Mouse (Mus musculus) kidney, embryonic 14.5 days (tissue): ENCODE results near the gene Gm10570. TPM values are rescaled to one million over a fixed set of nuclear protein-coding genes. Genes with fewer than 3 reads are reported as not detected.

ENCODE experiments used
- ATAC-seq: fragments of 200-750 bp; cut with Nextera tagmentation; 2 replicates; pipeline ENCODE4 v1.8.0; 2017; ENCODE audit warnings: moderate number of reproducible peaks, mild to moderate bottlenecking, moderate TSS enrichment, moderate library complexity; ENCODE audit not compliant: low FRiP score, low TSS enrichment
- H3K27ac ChIP-seq: fragments of 300-500 bp; sonication (generic); 2 replicates; pipeline ENCODE4 v1.5.1; 2014; ENCODE audit warnings: low read depth, mild to moderate bottlenecking, low read length, moderate library complexity, mixed read lengths
- H3K27me3 ChIP-seq: fragments of 300-500 bp; sonication (generic); 2 replicates; pipeline ENCODE4 v1.6.1; 2014; ENCODE audit warnings: mild to moderate bottlenecking, low read length; ENCODE audit not compliant: control insufficient read depth, insufficient read depth
- H3K36me3 ChIP-seq: fragments of 300-500 bp; sonication (generic); 2 replicates; pipeline ENCODE4 v1.6.1; 2014; ENCODE audit warnings: low read length, mixed read lengths; ENCODE audit not compliant: control insufficient read depth, insufficient read depth
- H3K4me1 ChIP-seq: fragments of 300-500 bp; sonication (generic); 2 replicates; pipeline ENCODE4 v1.6.1; 2014; ENCODE audit warnings: low read length, mixed read lengths; ENCODE audit not compliant: control insufficient read depth, insufficient read depth
- H3K4me2 ChIP-seq: fragments of 300-500 bp; sonication (generic); replicated peaks from 2 replicates; pipeline ENCODE4 v1.6.1; 2014; ENCODE audit warnings: low read depth, mild to moderate bottlenecking, low read length
- H3K4me3 ChIP-seq: fragments of 300-500 bp; sonication (generic); 2 replicates; pipeline ENCODE4 v1.5.1; 2014; ENCODE audit warnings: mild to moderate bottlenecking, low read length
- H3K9ac ChIP-seq: fragments of 300-500 bp; sonication (generic); 2 replicates; pipeline ENCODE4 v1.6.1; 2014; ENCODE audit warnings: low read depth, mild to moderate bottlenecking, low read length, moderate library complexity
- H3K9me3 ChIP-seq: fragments of 300-500 bp; sonication (generic); 2 replicates; pipeline ENCODE4 v1.6.1; 2016; ENCODE audit warnings: low read length; ENCODE audit not compliant: control insufficient read depth
- WGBS: fragments of 180-500 bp; shearing (Covaris S2); extraction: QIAGEN DNeasy Blood & Tissue Kit; methylation state at CpG from one replicate; pipeline ENCODE4 v1.1.7; 2014; 5-methylcytosine and 5-hydroxymethylcytosine counted together
- polyA plus RNA-seq: library from polyadenylated mRNA; unstranded; fragments of >200 nt; fragmentation: Nextera tagmentation; extraction: Ambion mirVana; gene quantifications from 2 replicates; pipeline ENCODE4 v1.2.1, GENCODE M21; 2014

Gene Gm10570
- polyA plus RNA-seq, 1 experiment from 2014 or later, result not detected

DNA sequence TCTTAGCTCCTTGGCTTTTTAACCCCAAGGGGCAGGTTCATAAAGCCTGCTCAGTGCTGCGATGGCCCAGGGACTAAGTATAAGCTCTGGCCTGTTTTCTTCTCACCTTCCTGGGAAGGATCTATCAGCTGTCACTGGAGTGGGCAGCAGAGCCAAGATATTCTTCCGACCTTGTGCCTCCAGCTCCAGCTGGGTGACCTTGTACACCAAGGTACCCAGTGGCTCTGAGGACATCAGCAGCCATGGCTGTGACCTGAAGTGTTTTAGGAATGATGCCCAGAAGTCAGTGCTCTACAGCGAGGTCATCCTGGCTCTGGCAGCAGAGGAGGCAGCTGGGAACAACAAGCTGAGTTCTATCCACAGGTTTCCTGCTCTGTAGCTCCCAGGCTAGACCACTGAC, 4.1 kb upstream of the Gm10570 start:
- Histone ChIP-seq H3K9ac (no peak overlapping the region), H3K9me3 (no peaks in the 10 kb centered on the region), H3K4me1 (peaks cover 15% of the 10 kb centered on the region), H3K4me2 (no peak overlapping the region), H3K4me3 (no peak overlapping the region), H3K27me3 (peaks cover 25% of the 10 kb centered on the region), H3K36me3 (peaks cover 14% of the 10 kb centered on the region; the same call in 1 of the 2 replicates), H3K27ac (no peak overlapping the region)
- 95% methylated on average over 3 of the region's 3 CpGs for WGBS
- ATAC-seq, result no peak

DNA sequence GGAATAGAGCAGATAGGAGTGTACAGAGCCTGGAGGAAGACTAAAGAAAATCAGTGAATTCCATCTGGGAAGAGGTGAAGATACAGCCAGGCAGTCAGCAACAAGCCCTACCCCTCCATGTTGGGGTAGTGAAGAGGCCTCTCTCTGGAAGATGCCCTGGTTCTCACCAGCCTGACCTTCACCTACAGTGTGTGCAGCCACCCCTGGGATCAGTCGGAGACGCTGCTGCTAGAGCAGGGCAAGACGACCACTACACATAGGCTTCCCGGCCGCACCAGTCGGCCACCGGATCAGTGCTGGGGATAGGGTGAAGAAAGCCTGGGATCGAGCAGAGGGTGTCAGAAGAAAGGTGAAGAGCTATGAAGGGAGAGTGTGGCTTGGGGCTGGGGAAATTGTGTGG, 780 bp upstream of the Gm10570 start:
- no peak; the same call in 1 of the 2 replicates for ATAC-seq
- Histone ChIP-seq H3K4me2 (peak overlapping the region; percentile 93), H3K9ac (no peak overlapping the region), H3K36me3 (peaks cover 3% of the 10 kb centered on the region; the same call in 1 of the 2 replicates), H3K4me3 (peak overlapping the region; percentile 48), H3K27ac (no peak overlapping the region), H3K4me1 (peaks cover 19% of the 10 kb centered on the region), H3K27me3 (peaks cover 30% of the 10 kb centered on the region), H3K9me3 (no peaks in the 10 kb centered on the region)
- WGBS, result 44% methylated on average over 8 of the region's 8 CpGs

DNA sequence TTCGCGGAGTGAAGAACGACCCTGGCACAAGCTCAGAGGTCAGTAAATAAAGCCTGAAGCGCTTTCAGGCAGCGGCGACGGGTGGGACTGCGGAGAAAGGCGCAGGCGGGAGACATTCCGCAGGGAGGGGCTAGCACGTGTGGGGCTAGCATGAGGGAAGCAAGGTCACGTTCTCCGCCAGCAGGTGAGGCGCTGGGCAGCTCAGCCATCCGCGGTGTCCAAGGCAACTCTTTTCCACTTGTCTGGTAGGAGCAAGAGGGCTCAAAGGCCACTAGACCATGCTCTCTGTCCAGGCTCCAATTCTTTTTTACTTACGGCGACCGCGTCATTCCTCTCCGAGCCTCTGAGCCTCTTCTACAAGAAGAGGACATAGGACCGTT, 633 bp downstream of the Gm10570 start:
- no peaks in the 10 kb centered on the region for H3K9me3 ChIP-seq
- peaks cover 19% of the 10 kb centered on the region for H3K4me1 ChIP-seq
- no peak overlapping the region for H3K27ac ChIP-seq
- H3K4me2 ChIP-seq, result peak overlapping the region; percentile 93
- peak overlapping the region; percentile 48 for H3K4me3 ChIP-seq
- H3K9ac ChIP-seq, result no peak overlapping the region
- ATAC-seq, result peak; percentile 59; the same call in 1 of the 2 replicates
- under 1% methylated on average over 23 of the region's 23 CpGs for WGBS
- H3K36me3 ChIP-seq, result no peaks in the 10 kb centered on the region; the same call in 1 of the 2 replicates
- H3K27me3 ChIP-seq, result peaks cover 30% of the 10 kb centered on the region

DNA sequence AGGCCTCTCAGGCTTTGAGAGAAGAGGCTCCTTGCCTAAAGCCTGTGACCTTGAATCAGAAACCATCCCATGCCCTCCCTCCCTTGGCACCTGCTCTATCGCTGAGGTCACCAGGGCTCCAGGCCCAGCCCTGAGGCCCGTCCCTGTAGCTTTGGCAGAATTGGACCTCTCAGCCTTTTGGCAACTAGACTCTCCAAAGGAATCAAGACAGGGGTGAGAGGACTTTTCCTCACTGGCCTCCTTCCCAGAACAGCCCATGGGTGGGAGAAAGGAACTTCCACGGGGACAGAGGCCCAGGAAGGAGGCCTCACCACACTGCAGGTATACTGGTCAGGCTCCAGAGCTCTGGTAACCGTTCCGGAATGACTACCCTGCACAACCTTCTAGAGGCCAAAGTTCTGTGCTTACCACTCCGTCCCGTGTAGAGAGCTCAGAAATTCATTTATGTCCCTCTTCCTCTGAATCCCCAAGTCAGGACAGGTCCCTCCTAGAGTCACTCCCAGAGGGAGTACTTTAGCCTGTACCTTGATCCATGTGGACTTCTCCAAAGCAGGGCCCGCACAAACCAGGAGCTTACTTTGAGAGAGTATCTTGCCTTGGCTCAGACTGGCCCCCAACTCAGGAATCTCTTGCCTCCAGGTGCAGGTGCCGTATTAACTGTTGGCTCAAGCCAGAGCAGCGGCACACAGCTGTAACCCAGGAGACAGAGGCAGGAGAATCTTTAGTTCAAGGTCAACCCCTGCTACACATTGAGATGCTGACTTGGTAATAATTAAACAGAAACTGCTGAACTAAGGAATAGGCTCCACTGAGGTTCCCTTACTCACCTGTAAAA, 1.5 kb downstream of the Gm10570 start:
- H3K36me3 ChIP-seq, result no peaks in the 10 kb centered on the region
- peak overlapping the region; percentile 93; the same call in 1 of the 2 replicates for H3K4me2 ChIP-seq
- no peak for ATAC-seq
- H3K4me3 ChIP-seq, result 0 out of 2 replicates have a peak overlapping the region, but pooled peaks have one; percentile 48
- peaks cover 30% of the 10 kb centered on the region for H3K27me3 ChIP-seq
- WGBS, result 72% methylated on average over 10 of the region's 10 CpGs
- no peak overlapping the region for H3K27ac ChIP-seq
- no peak overlapping the region for H3K9ac ChIP-seq
- H3K9me3 ChIP-seq, result no peaks in the 10 kb centered on the region
- peaks cover 19% of the 10 kb centered on the region for H3K4me1 ChIP-seq

DNA sequence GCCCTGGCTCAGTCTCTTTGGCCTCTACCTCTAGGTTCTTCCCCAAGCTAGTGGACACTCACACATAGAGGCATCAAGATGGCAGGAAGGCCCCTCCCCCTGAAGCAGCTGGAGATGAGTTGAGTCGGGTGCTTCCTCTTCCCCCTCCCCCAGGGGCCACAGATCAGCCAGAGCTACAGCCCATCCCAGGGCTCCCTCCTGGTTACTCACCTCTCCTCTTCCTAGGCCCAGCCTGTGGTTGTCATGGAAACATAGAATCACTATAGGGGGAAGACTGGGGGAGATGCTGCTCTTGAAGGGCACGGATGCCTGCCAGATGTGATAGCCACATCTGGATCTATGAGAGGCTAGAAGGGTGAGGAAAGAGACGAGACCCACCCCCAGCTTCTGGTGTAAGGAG, 3.7 kb downstream of the Gm10570 start:
- peaks cover 20% of the 10 kb centered on the region for H3K27me3 ChIP-seq
- no peaks in the 10 kb centered on the region for H3K9me3 ChIP-seq
- peaks cover 19% of the 10 kb centered on the region for H3K4me1 ChIP-seq
- no peak overlapping the region for H3K9ac ChIP-seq
- H3K4me2 ChIP-seq, result no peak overlapping the region
- no peaks in the 10 kb centered on the region for H3K36me3 ChIP-seq
- H3K4me3 ChIP-seq, result no peak overlapping the region
- WGBS, result 27% methylated on average over 3 of the region's 3 CpGs
- no peak overlapping the region for H3K27ac ChIP-seq
- no peak for ATAC-seq

DNA sequence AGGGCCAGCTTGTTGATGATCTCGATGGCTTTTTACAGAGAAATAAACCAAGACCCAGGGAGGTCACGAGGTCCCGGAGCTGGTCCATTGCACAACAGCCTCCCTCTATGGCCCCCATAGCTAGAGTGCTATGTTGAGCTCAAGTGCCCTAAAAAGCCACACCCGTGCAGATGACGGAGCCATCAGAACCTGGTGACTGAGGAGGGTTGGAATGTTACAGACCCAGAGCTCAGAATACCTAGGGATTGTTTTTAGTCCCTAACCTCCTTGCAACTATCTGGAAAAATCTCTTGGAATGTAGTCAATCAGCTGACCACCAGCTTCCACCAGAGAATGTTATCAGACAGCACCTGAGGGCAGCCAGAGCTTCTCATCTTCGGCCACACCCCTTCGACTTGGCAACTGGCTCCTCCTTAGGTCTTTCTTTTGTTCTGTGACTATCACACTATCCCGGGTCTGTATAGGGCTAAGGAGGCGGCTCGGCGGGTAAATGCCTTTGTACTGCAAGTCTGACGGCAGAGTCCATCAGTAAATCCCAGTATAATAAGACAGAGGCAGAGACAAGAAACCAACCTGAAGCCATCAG, 6.1 kb downstream of the Gm10570 start:
- no peak overlapping the region for H3K27ac ChIP-seq
- no peak overlapping the region for H3K9ac ChIP-seq
- H3K4me3 ChIP-seq, result no peak overlapping the region
- H3K9me3 ChIP-seq, result no peaks in the 10 kb centered on the region
- peaks cover 4% of the 10 kb centered on the region; the same call in 1 of the 2 replicates for H3K27me3 ChIP-seq
- no peaks in the 10 kb centered on the region for H3K36me3 ChIP-seq
- no peak for ATAC-seq
- 0 out of 2 replicates have a peak, but pooled peaks cover 3% of the 10 kb centered on the region for H3K4me1 ChIP-seq
- WGBS, result 54% methylated on average over 12 of the region's 12 CpGs
- H3K4me2 ChIP-seq, result no peak overlapping the region

DNA sequence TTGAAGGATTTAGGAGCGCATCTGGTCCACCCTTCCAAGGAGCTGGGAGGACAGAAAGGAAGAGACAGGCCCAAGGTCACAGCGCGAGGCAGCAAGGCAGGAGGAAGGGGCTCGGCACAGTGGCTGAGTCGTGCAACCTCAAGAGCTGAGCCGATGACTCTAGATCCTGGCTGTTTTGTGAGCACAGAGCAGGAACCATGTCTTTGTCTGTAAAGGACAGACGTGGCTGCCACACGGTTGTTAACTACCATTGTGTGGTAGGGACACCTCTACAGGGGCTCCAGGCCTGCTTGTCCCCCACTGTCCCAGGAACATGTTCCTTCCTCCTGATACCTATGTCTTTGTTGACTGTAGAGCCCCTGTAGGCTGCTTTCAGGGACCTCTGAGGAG, 8.8 kb downstream of the Gm10570 start:
- no peaks in the 10 kb centered on the region; the same call in 1 of the 2 replicates for H3K27me3 ChIP-seq
- WGBS, result 63% methylated on average over 8 of the region's 8 CpGs
- no peak overlapping the region for H3K9ac ChIP-seq
- no peak overlapping the region for H3K4me2 ChIP-seq
- H3K4me3 ChIP-seq, result no peak overlapping the region
- no peaks in the 10 kb centered on the region for H3K4me1 ChIP-seq
- H3K9me3 ChIP-seq, result no peaks in the 10 kb centered on the region
- H3K36me3 ChIP-seq, result no peaks in the 10 kb centered on the region
- ATAC-seq, result no peak
- no peak overlapping the region for H3K27ac ChIP-seq

DNA sequence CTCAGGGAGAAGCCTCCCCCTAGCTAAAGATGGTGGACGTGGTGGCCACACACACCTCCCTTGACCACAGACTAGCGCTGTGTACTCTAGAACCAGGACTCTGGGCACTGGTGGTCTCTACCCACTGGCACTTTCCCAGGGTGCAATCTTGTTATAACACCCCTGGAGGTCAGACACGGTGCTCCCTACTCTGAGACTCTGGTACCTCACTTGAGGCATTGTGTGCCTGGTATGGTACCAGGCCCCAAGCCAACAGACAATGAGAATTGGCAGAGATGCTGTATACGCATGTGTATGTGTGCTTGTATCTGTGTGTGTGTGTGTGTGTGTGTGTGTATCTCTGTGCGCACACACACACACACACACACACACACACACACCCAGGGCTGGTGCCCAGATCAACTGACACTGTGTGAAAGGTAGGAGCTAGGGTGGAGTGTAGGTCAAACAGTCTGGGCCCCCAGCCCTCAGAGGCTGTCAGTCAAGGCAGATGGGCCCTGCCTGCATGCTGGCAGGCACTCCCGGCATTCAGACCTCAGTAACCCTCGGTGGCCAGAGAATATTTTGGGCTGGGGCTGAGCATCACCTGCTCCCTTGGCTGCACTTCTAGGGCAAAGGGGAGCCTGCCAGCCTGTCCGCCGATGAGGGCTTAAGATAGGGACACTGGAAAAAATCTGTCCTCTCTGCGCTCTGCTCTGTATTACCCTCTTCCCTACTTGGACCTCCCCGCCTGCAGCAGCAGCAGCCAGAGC, 9.4 kb downstream of the Gm10570 start:
- Histone ChIP-seq H3K4me2 (no peak overlapping the region), H3K27ac (no peak overlapping the region), H3K36me3 (no peaks in the 10 kb centered on the region), H3K27me3 (no peaks in the 10 kb centered on the region; the same call in 1 of the 2 replicates), H3K4me1 (no peaks in the 10 kb centered on the region), H3K9ac (no peak overlapping the region), H3K4me3 (no peak overlapping the region), H3K9me3 (no peaks in the 10 kb centered on the region)
- ATAC-seq, result no peak
- 77% methylated on average over 11 of the region's 11 CpGs for WGBS
